Mouse (Mus musculus) ES-Bruce4 (cell line): ENCODE measurements around the gene Col20a1.

Experiments
- CTCF ChIP-seq: IDR thresholded peaks from one replicate; pipeline ENCODE4 v1.8.1; 2011; ENCODE audit warnings: low read depth, low read length
- EP300 ChIP-seq: IDR thresholded peaks from 2 replicates; pipeline ENCODE4 v1.6.1; 2011; ENCODE audit warnings: low read depth, low read length; ENCODE audit not compliant: insufficient read depth

- TF ChIP-seq CTCF (no peak), EP300 (no peak)
These were observed 50.2 kb downstream of the Col20a1 start for GRCm38 (mm10) chr2:181036561-181036960.
